Mouse (Mus musculus) liver, adult 2 months (tissue): Measurements from ENCODE around the gene Rbfox3. TPM values are rescaled to one million over a fixed set of nuclear protein-coding genes. Genes with fewer than 3 reads are reported as not detected.

ENCODE experiments used
- DNase-seq: peaks from one replicate; pipeline ENCODE4 v3.0.0-alpha.2; 2011; ENCODE audit warnings: low read depth, low spot score; ENCODE audit errors: extremely low read depth
- H3K27ac ChIP-seq: fragments of 200-500 bp; replicated peaks from 2 replicates; pipeline ENCODE4 v1.5.1; 2012; ENCODE audit warnings: low read depth, mild to moderate bottlenecking, control low read depth, inconsistent platforms, low read length; ENCODE audit not compliant: insufficient read depth
- H3K27me3 ChIP-seq: fragments of 200-500 bp; 2 replicates; pipeline ENCODE4 v1.6.1; 2012; ENCODE audit warnings: mild to moderate bottlenecking, moderate library complexity, low read length, inconsistent platforms; ENCODE audit not compliant: control insufficient read depth, insufficient read depth
- H3K36me3 ChIP-seq: fragments of 200-500 bp; 2 replicates; pipeline ENCODE4 v1.6.1; 2012; ENCODE audit warnings: low read length, inconsistent platforms; ENCODE audit not compliant: control insufficient read depth, insufficient read depth
- H3K4me1 ChIP-seq: fragments of 200-500 bp; 2 replicates; pipeline ENCODE4 v1.6.1; 2011; ENCODE audit warnings: low read length; ENCODE audit not compliant: control insufficient read depth, insufficient read depth
- H3K4me3 ChIP-seq: fragments of 200-500 bp; 2 replicates; pipeline ENCODE4 v1.5.1; 2011; ENCODE audit warnings: low read depth, mild to moderate bottlenecking, control low read depth, low read length, moderate library complexity; ENCODE audit not compliant: insufficient read depth
- H3K79me2 ChIP-seq: fragments of 200-500 bp; 2 replicates; pipeline ENCODE4 v1.6.1; 2012; ENCODE audit warnings: inconsistent platforms, mild to moderate bottlenecking, low read length, moderate library complexity; ENCODE audit not compliant: control insufficient read depth, insufficient read depth
- H3K9ac ChIP-seq: fragments of 200-500 bp; 2 replicates; pipeline ENCODE4 v1.6.1; 2012; ENCODE audit warnings: low read depth, mild to moderate bottlenecking, control low read depth, inconsistent platforms, low read length
- CTCF ChIP-seq: fragments of 200-500 bp; IDR thresholded peaks from 2 replicates; pipeline ENCODE4 v1.5.1; 2011; ENCODE audit warnings: low read depth, low read length, control low read depth
- POLR2A ChIP-seq: fragments of 200-500 bp; IDR thresholded peaks from 2 replicates; pipeline ENCODE4 v1.6.1; 2011; ENCODE audit warnings: low read length, control low read depth; ENCODE audit not compliant: insufficient read depth; ENCODE audit errors: extremely low read depth
- WGBS: fragments of 180-500 bp; shearing (Covaris S2); methylation state at CpG from one replicate; pipeline ENCODE4 v1.1.7; 2018; 5-methylcytosine and 5-hydroxymethylcytosine counted together
- polyA plus RNA-seq: library from polyadenylated mRNA; depleted of rRNA; stranded (reverse); fragments of >200 nt; gene quantifications from 2 replicates; pipeline ENCODE4 v1.2.3, GENCODE M21; 2012
- total RNA-seq: library from RNA; depleted of rRNA; stranded (reverse); fragments of >200 nt; gene quantifications from 2 replicates; pipeline ENCODE4 v1.2.3, GENCODE M21; 2014

The Rbfox3 gene
- total and polyA plus RNA-seq, 2 experiments = 0.28 to 0.44 TPM

GRCm38 (mm10) chr11:118888426-118888825 is 23.0 kb downstream of the Rbfox3 start:
- TF ChIP-seq POLR2A (no peak), CTCF (no peak)
- H3K4me1 ChIP-seq = no peaks in the 10 kb centered on the region
- no peak overlapping the region for H3K4me3 ChIP-seq
- H3K9ac ChIP-seq = no peak overlapping the region
- no peaks in the 10 kb centered on the region for H3K36me3 ChIP-seq
- no peaks in the 10 kb centered on the region for H3K27me3 ChIP-seq
- no peak for DNase-seq
- WGBS = 66% methylated on average over 8 of the region's 8 CpGs
- H3K27ac ChIP-seq = no peak overlapping the region
- no peaks in the 10 kb centered on the region for H3K79me2 ChIP-seq

GRCm38 (mm10) chr11:118887206-118887605 is 24.2 kb downstream of the Rbfox3 start:
- H3K36me3 ChIP-seq = no peaks in the 10 kb centered on the region
- TF ChIP-seq POLR2A (no peak), CTCF (no peak)

GRCm38 (mm10) chr11:118886269-118886965 is 25.0 kb downstream of the Rbfox3 start:
- Histone ChIP-seq H3K4me1 (no peaks in the 10 kb centered on the region), H3K79me2 (no peaks in the 10 kb centered on the region), H3K4me3 (no peak overlapping the region), H3K36me3 (no peaks in the 10 kb centered on the region), H3K9ac (no peak overlapping the region), H3K27me3 (no peaks in the 10 kb centered on the region), H3K27ac (no peak overlapping the region)
- TF ChIP-seq CTCF = no peak
- TF ChIP-seq POLR2A = no peak
- DNase-seq = no peak
- whole genome bisulfite sequencing = 92% methylated on average over 11 of the region's 11 CpGs

More at GRCm38 (mm10) chr11:118887206-118887605, 24.2 kb downstream of the Rbfox3 start:
- Histone ChIP-seq H3K79me2 (no peaks in the 10 kb centered on the region), H3K27ac (no peak overlapping the region), H3K4me1 (no peaks in the 10 kb centered on the region), H3K27me3 (no peaks in the 10 kb centered on the region), H3K4me3 (no peak overlapping the region), H3K9ac (no peak overlapping the region)
- no peak for DNase-seq

- H3K27me3 ChIP-seq = no peaks in the 10 kb centered on the region
- H3K4me3 ChIP-seq = no peak overlapping the region
- H3K27ac ChIP-seq = no peak overlapping the region
- no peaks in the 10 kb centered on the region for H3K36me3 ChIP-seq
- H3K79me2 ChIP-seq = no peaks in the 10 kb centered on the region
- no peak for DNase-seq
- H3K4me1 ChIP-seq = no peaks in the 10 kb centered on the region
- TF ChIP-seq POLR2A (no peak), CTCF (no peak)
- no peak overlapping the region for H3K9ac ChIP-seq
- 81% methylated on average over 8 of the region's 8 CpGs for WGBS
Observed at GRCm38 (mm10) chr11:118885604-118886003, 25.8 kb downstream of the Rbfox3 start.

GRCm38 (mm10) chr11:118885135-118885534 is 26.3 kb downstream of the Rbfox3 start:
- Histone ChIP-seq H3K27me3 (no peaks in the 10 kb centered on the region), H3K9ac (no peak overlapping the region), H3K79me2 (no peaks in the 10 kb centered on the region), H3K27ac (no peak overlapping the region), H3K4me1 (no peaks in the 10 kb centered on the region), H3K4me3 (no peak overlapping the region), H3K36me3 (no peaks in the 10 kb centered on the region)
- WGBS = 85% methylated on average over 16 of the region's 16 CpGs
- no peak for DNase-seq
- no peak for TF ChIP-seq CTCF
- no peak for TF ChIP-seq POLR2A

GRCm38 (mm10) chr11:118883143-118883542 is 28.3 kb downstream of the Rbfox3 start:
- TF ChIP-seq POLR2A = no peak
- TF ChIP-seq CTCF = no peak
- Histone ChIP-seq H3K27ac (no peak overlapping the region), H3K9ac (no peak overlapping the region), H3K4me1 (no peaks in the 10 kb centered on the region), H3K36me3 (no peaks in the 10 kb centered on the region), H3K27me3 (no peaks in the 10 kb centered on the region), H3K4me3 (no peak overlapping the region), H3K79me2 (no peaks in the 10 kb centered on the region)
- WGBS = 72% methylated on average over 9 of the region's 9 CpGs
- no peak for DNase-seq
